24 mouse cellular contexts compared by ENCODE assay signal in genomic region chr4:135938858-135939257, GRCm38 (mm10). TPM values are rescaled to one million over a fixed set of nuclear protein-coding genes. Genes with fewer than 3 reads are reported as not detected.
DNase-seq lines count a peak whose midpoint lies in the region; ATAC-seq and TF ChIP-seq lines count a peak whose summit lies in the region.
"Had no signal": no experiment of that assay in that cellular context is flagged by ENCODE, and none has a peak within 500 bp of the region (broad histone marks: within the 10 kb centered on the region; RNA-seq: fewer than 3 reads in every experiment).

No protein-coding gene starts in this region.

- peak in 1 of 3 experiments; percentile 1; a peak in 1 of 6 replicates for TF ChIP-seq CTCF in MEL (IDR thresholded peaks at IDR 0.05 in 2 of 3, conservative IDR thresholded peaks at IDR 0.05 in 1 of 3; ENCODE audit: control insufficient read depth in 1 of 3, insufficient read depth in 1 of 3, low read depth in 2 of 3, low read length in 3 of 3, poor library complexity in 1 of 3, severe bottlenecking in 1 of 3)

- H3K36me3 ChIP-seq in MEL (ENCODE audit: control insufficient read depth in 1 of 2, insufficient read depth in 2 of 2, low read length in 2 of 2), result peaks cover 0 to 28% of the 10 kb centered on the region in 2 experiments; a peak in 2 of 4 replicates
- H3K36me3 ChIP-seq in liver, embryonic 11.5 days (ENCODE audit: control insufficient read depth, insufficient read depth, low read length), result no peaks in the 10 kb centered on the region
- H3K36me3 ChIP-seq in liver, embryonic 15.5 days (replicated peaks), result peaks cover 28% of the 10 kb centered on the region

- WGBS in liver, embryonic 11.5 days, result 62% methylated on average over 7 of the region's 7 CpGs
- 47% methylated on average over 7 of the region's 7 CpGs for WGBS in liver, embryonic 15.5 days (ENCODE audit: insufficient replicate concordance)

- no peak overlapping the region for H3K27ac ChIP-seq in MEL (ENCODE audit: control insufficient read depth, low read depth, low read length)
- no peak overlapping the region; the same call in 1 of the 2 replicates for H3K27ac ChIP-seq in liver, embryonic 11.5 days (ENCODE audit: low read depth, low read length)
- H3K27ac ChIP-seq in liver, embryonic 15.5 days (replicated peaks), result no peak overlapping the region
- H3K27ac ChIP-seq: embryonic facial prominence, embryonic 13.5 days; hindbrain, embryonic 12.5 days had no signal

- H3K4me2 ChIP-seq in liver, embryonic 11.5 days, result no peak overlapping the region
- no peak overlapping the region for H3K4me2 ChIP-seq in liver, embryonic 15.5 days
- H3K4me2 ChIP-seq: embryonic facial prominence, embryonic 13.5 days; hindbrain, embryonic 12.5 days had no signal

- H3K4me3 ChIP-seq in MEL (ENCODE audit: control insufficient read depth in 1 of 2, insufficient read depth in 1 of 2, low read depth in 2 of 2, low read length in 2 of 2), result no peak overlapping the region
- H3K4me3 ChIP-seq in liver, embryonic 11.5 days (ENCODE audit: low read depth, low read length), result no peak overlapping the region
- no peak overlapping the region for H3K4me3 ChIP-seq in liver, embryonic 15.5 days (replicated peaks)
- H3K4me3 ChIP-seq: embryonic facial prominence, embryonic 13.5 days; hindbrain, embryonic 12.5 days had no signal

- intact Hi-C loops in gastrocnemius, postnatal 36 days (cut with DNase I), result no loop called here

- DNase-seq in MEL (ENCODE audit: low read depth, low spot score), result no peak
- DNase-seq in liver, embryonic 11.5 days (ENCODE audit: low spot score), result no peak
- DNase-seq in thymus, postnatal 14 days, result no peak
- DNase-seq in gastrocnemius, adult 18-20 months (ENCODE audit: low spot score), result no peak
- DNase-seq in layer of hippocampus, adult 9-11 months, result no peak
- no peak for DNase-seq in gastrocnemius, postnatal 36 days
- DNase-seq: adrenal gland, adult 2 months; adrenal gland, postnatal 25 days; cerebellum, adult 18-20 months; cerebellum, adult 9-11 months; cerebellum, postnatal 36 days; gastrocnemius, postnatal 14 days; heart, adult 11 months; heart, postnatal 10 days; heart, postnatal 4 days had no signal

- peaks cover 27 to 37% of the 10 kb centered on the region in 2 experiments for H3K4me1 ChIP-seq in MEL (ENCODE audit: control insufficient read depth in 1 of 2, insufficient read depth in 2 of 2, low read length in 2 of 2)
- peaks cover 34% of the 10 kb centered on the region for H3K4me1 ChIP-seq in liver, embryonic 11.5 days (replicated peaks; ENCODE audit: control insufficient read depth, insufficient read depth, low read length)
- peaks cover 63% of the 10 kb centered on the region for H3K4me1 ChIP-seq in liver, embryonic 15.5 days (replicated peaks)
- H3K4me1 ChIP-seq: embryonic facial prominence, embryonic 13.5 days; hindbrain, embryonic 12.5 days had no signal

- H3K9me3 ChIP-seq in MEL (replicated peaks; ENCODE audit: insufficient read depth, low read length), result no peaks in the 10 kb centered on the region
- H3K9me3 ChIP-seq in liver, embryonic 11.5 days (ENCODE audit: control insufficient read depth, low read length), result no peaks in the 10 kb centered on the region
- H3K9me3 ChIP-seq in liver, embryonic 15.5 days (replicated peaks), result no peaks in the 10 kb centered on the region
- H3K9me3 ChIP-seq: embryonic facial prominence, embryonic 13.5 days; hindbrain, embryonic 12.5 days had no signal

- H3K27me3 ChIP-seq in MEL (ENCODE audit: control insufficient read depth in 1 of 2, insufficient read depth in 2 of 2, low read length in 2 of 2), result no peaks in the 10 kb centered on the region
- H3K27me3 ChIP-seq in liver, embryonic 11.5 days (replicated peaks; ENCODE audit: control insufficient read depth, insufficient read depth, low read length), result no peaks in the 10 kb centered on the region
- no peaks in the 10 kb centered on the region for H3K27me3 ChIP-seq in liver, embryonic 15.5 days
- H3K27me3 ChIP-seq: CH12.LX; embryonic facial prominence, embryonic 13.5 days; hindbrain, embryonic 12.5 days had no signal

- TF ChIP-seq POLR2A in MEL (IDR thresholded peaks at IDR 0.05; ENCODE audit: control insufficient read depth in 1 of 2, insufficient read depth in 1 of 2, low read depth in 1 of 2, low read length in 2 of 2, poor library complexity in 1 of 2), result no peak

- 0 out of 4 replicates have a peak, but pooled peaks of 1 of the 2 experiments have one; percentile 19 for TF ChIP-seq EP300 in MEL (IDR thresholded peaks at IDR 0.05; ENCODE audit: low read depth in 1 of 2, low read length in 2 of 2)

- H3K9ac ChIP-seq in MEL (ENCODE audit: control insufficient read depth, low read depth, low read length, poor library complexity, severe bottlenecking), result no peak overlapping the region
- no peak overlapping the region for H3K9ac ChIP-seq in liver, embryonic 11.5 days (ENCODE audit: low read depth, low read length)
- H3K9ac ChIP-seq in liver, embryonic 15.5 days, result no peak overlapping the region
- H3K9ac ChIP-seq: embryonic facial prominence, embryonic 13.5 days; hindbrain, embryonic 12.5 days had no signal

- no peaks in the 10 kb centered on the region for H3K79me2 ChIP-seq in MEL (ENCODE audit: control insufficient read depth, insufficient read depth, low read length, poor library complexity)

- ATAC-seq in liver, embryonic 11.5 days (replicated peaks; ENCODE audit: low FRiP score), result peak; percentile 61
- peak; percentile 48; the same call in 1 of the 2 replicates for ATAC-seq in liver, embryonic 15.5 days (ENCODE audit: insufficient read depth)
- peak; percentile 50 for ATAC-seq in megakaryocyte-erythroid progenitor cell, adult 5-6 weeks (replicated peaks; ENCODE audit: low FRiP score, low TSS enrichment, poor library complexity, severe bottlenecking)
- ATAC-seq: activated CD4-positive, CD25-positive, alpha-beta regulatory T cell, adult 4 months; forebrain, embryonic 14.5 days; hindbrain, embryonic 16.5 days; inflammation-experienced regulatory T-cells, adult 6 months had no signal

- TF ChIP-seq RAD21 in MEL (IDR thresholded peaks at IDR 0.05; ENCODE audit: low read depth, low read length), result no peak

RNA-seq across cellular contexts. Expression of gene Hmgcl, which starts 7.4 kb away (rescaled TPM):
- total RNA-seq in MEL (2012; rRNA removed), result 48.5 and 48.7 TPM in 2 replicates
- 10 to 100 TPM in 1 of 2 experiments, not detected in 1; 66.5 TPM for polyA plus RNA-seq in MEL (2012; ENCODE audit: insufficient read depth in 1 of 2, insufficient read length in 2 of 2, low read depth in 1 of 2, low replicate concordance in 2 of 2, missing spikeins in 1 of 2)
- 97.1 and 104 TPM in 2 replicates for polyA plus RNA-seq in liver, embryonic 11.5 days (2014; fragmentation: Nextera tagmentation; extraction: Ambion mirVana)
- polyA plus RNA-seq in liver, embryonic 15.5 days (2015; fragmentation: Nextera tagmentation; extraction: Ambion mirVana), result 91.4 and 96.5 TPM in 2 replicates
- 69.7 and 72.9 TPM in 2 replicates for total RNA-seq in megakaryocyte-erythroid progenitor cell, adult 5-6 weeks (2014; fragmentation: Nextera tagmentation)
- 42.6 and 65.4 TPM in 2 replicates for total RNA-seq in megakaryocyte-erythroid progenitor cell, adult 5-6 weeks (2017)
- total RNA-seq in gastrocnemius, adult 18-20 months (2021), result 10 to 100 TPM; 38.5 to 40.1 TPM
- total RNA-seq in gastrocnemius, postnatal 36 days (2021), result 10 to 100 TPM; 38.7 to 39.0 TPM

RNA-seq across cellular contexts. Expression of gene Fuca1, which starts 18.3 kb away (rescaled TPM):
- 26.8 and 33.7 TPM in 2 replicates for total RNA-seq in MEL (2012; rRNA removed)
- polyA plus RNA-seq in MEL (2012; ENCODE audit: insufficient read depth in 1 of 2, insufficient read length in 2 of 2, low read depth in 1 of 2, low replicate concordance in 2 of 2, missing spikeins in 1 of 2), result 10 to 100 TPM in 1 of 2 experiments, not detected in 1; 48.6 TPM
- 39.6 and 47.7 TPM in 2 replicates for polyA plus RNA-seq in liver, embryonic 11.5 days (2014; fragmentation: Nextera tagmentation; extraction: Ambion mirVana)
- 24.0 and 29.4 TPM in 2 replicates for polyA plus RNA-seq in liver, embryonic 15.5 days (2015; fragmentation: Nextera tagmentation; extraction: Ambion mirVana)
- 45.6 and 64.2 TPM in 2 replicates for total RNA-seq in megakaryocyte-erythroid progenitor cell, adult 5-6 weeks (2014; fragmentation: Nextera tagmentation)
- 136 and 139 TPM in 2 replicates for total RNA-seq in megakaryocyte-erythroid progenitor cell, adult 5-6 weeks (2017)
- 10 to 100 TPM; 22.5 to 23.3 TPM for total RNA-seq in gastrocnemius, adult 18-20 months (2021)
- total RNA-seq in gastrocnemius, postnatal 36 days (2021), result 10 to 100 TPM; 16.4 to 18.7 TPM

RNA-seq across cellular contexts. Expression of gene Gale, which starts 24.7 kb away (rescaled TPM):
- total RNA-seq in MEL (2012; rRNA removed), result 23.3 and 24.5 TPM in 2 replicates
- 10 to 100 TPM in 1 of 2 experiments, not detected in 1; 31.2 TPM for polyA plus RNA-seq in MEL (2012; ENCODE audit: insufficient read depth in 1 of 2, insufficient read length in 2 of 2, low read depth in 1 of 2, low replicate concordance in 2 of 2, missing spikeins in 1 of 2)
- 47.7 and 49.8 TPM in 2 replicates for polyA plus RNA-seq in liver, embryonic 11.5 days (2014; fragmentation: Nextera tagmentation; extraction: Ambion mirVana)
- 38.6 and 46.9 TPM in 2 replicates for polyA plus RNA-seq in liver, embryonic 15.5 days (2015; fragmentation: Nextera tagmentation; extraction: Ambion mirVana)
- 13.8 and 22.1 TPM in 2 replicates for total RNA-seq in megakaryocyte-erythroid progenitor cell, adult 5-6 weeks (2014; fragmentation: Nextera tagmentation)
- total RNA-seq in megakaryocyte-erythroid progenitor cell, adult 5-6 weeks (2017), result 6.5 and 8.1 TPM in 2 replicates
- under 1 TPM; 0.73 to 0.97 TPM for total RNA-seq in gastrocnemius, adult 18-20 months (2021)
- under 1 TPM; 0.49 to 0.69 TPM for total RNA-seq in gastrocnemius, postnatal 36 days (2021)

RNA-seq across cellular contexts. Expression of gene Lypla2, which starts 33.6 kb away (rescaled TPM):
- 53.8 and 65.1 TPM in 2 replicates for total RNA-seq in MEL (2012; rRNA removed)
- 10 to 100 TPM in 1 of 2 experiments, not detected in 1; 95.6 TPM for polyA plus RNA-seq in MEL (2012; ENCODE audit: insufficient read depth in 1 of 2, insufficient read length in 2 of 2, low read depth in 1 of 2, low replicate concordance in 2 of 2, missing spikeins in 1 of 2)
- polyA plus RNA-seq in liver, embryonic 11.5 days (2014; fragmentation: Nextera tagmentation; extraction: Ambion mirVana), result 104 and 106 TPM in 2 replicates
- polyA plus RNA-seq in liver, embryonic 15.5 days (2015; fragmentation: Nextera tagmentation; extraction: Ambion mirVana), result 40.4 and 49.5 TPM in 2 replicates
- 45.2 and 63.2 TPM in 2 replicates for total RNA-seq in megakaryocyte-erythroid progenitor cell, adult 5-6 weeks (2014; fragmentation: Nextera tagmentation)
- total RNA-seq in megakaryocyte-erythroid progenitor cell, adult 5-6 weeks (2017), result 13.7 and 17.5 TPM in 2 replicates
- total RNA-seq in gastrocnemius, adult 18-20 months (2021), result 10 to 100 TPM; 25.2 to 29.8 TPM
- total RNA-seq in gastrocnemius, postnatal 36 days (2021), result 10 to 100 TPM; 22.8 to 27.2 TPM

RNA-seq across cellular contexts. Expression of gene Cnr2, which starts 43.7 kb away (rescaled TPM):
- total RNA-seq in MEL (2012; rRNA removed), result 9.8 and 10.2 TPM in 2 replicates
- polyA plus RNA-seq in MEL (2012; ENCODE audit: insufficient read depth in 1 of 2, insufficient read length in 2 of 2, low read depth in 1 of 2, low replicate concordance in 2 of 2, missing spikeins in 1 of 2), result 1 to 10 TPM in 1 of 2 experiments, not detected in 1; 6.8 TPM
- polyA plus RNA-seq in liver, embryonic 11.5 days (2014; fragmentation: Nextera tagmentation; extraction: Ambion mirVana), result 6.3 and 7.1 TPM in 2 replicates
- polyA plus RNA-seq in liver, embryonic 15.5 days (2015; fragmentation: Nextera tagmentation; extraction: Ambion mirVana), result 2.8 and 3.0 TPM in 2 replicates
- total RNA-seq in megakaryocyte-erythroid progenitor cell, adult 5-6 weeks (2014; fragmentation: Nextera tagmentation), result 19.4 and 24.3 TPM in 2 replicates
- 19.4 and 20.1 TPM in 2 replicates for total RNA-seq in megakaryocyte-erythroid progenitor cell, adult 5-6 weeks (2017)
- under 1 TPM in 1 of 2 experiments, not detected in 1; 0.12 TPM for total RNA-seq in gastrocnemius, adult 18-20 months (2021)
- total RNA-seq in gastrocnemius, postnatal 36 days (2021), result under 1 TPM; 0.07 to 0.08 TPM
